Mouse (Mus musculus): ENCODE measurements at regions not wholly inside any gene's neighbourhood (a gene's known extent, or its start where the extent isn't known, plus 50 kb on each side); places are given as distances from the start of the nearest gene placed in this dataset.

DNA sequence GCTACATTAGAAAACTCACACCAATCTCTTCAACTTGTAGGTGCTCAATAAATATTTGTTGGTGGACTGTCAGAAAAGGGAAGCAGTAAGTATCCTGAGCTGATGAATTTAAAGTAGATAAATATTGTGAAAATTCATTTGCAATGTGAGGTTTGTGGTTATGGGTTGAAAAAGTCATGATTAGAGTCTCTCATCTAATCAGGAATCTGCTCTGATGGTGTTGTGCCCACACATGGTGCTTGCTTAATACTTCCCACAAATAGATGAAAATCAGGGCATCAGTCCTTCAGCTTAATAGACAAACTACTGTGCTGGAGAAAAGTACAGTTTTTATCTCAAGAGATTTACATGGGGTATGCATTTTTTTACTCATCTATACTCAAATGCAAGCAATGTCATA, 59.9 kb downstream of the S1pr1 start:
- DNase-seq (ENCODE audit: low spot score in 2 of 2) = no peak

DNA sequence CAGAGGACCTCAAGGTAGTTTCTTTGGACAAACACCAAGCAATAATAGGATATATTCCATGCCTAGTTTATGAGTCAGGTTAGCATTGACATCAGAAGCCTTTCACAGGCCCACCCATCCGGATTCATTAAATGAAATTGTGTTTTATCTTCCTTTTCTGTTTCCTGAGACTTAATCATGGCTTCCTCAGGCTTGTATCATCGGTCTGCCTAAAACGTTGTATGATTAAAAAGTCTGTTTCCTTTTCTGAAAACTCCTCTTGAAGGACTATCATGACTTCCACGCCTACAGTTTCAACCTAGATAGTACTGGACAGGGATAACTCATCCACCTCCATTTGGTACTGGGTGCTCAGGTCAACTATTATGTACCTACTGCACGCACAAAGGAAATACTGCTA, 62.6 kb downstream of the S1pr1 start:
- DNase-seq (ENCODE audit: low spot score in 2 of 2) = no peak

DNA sequence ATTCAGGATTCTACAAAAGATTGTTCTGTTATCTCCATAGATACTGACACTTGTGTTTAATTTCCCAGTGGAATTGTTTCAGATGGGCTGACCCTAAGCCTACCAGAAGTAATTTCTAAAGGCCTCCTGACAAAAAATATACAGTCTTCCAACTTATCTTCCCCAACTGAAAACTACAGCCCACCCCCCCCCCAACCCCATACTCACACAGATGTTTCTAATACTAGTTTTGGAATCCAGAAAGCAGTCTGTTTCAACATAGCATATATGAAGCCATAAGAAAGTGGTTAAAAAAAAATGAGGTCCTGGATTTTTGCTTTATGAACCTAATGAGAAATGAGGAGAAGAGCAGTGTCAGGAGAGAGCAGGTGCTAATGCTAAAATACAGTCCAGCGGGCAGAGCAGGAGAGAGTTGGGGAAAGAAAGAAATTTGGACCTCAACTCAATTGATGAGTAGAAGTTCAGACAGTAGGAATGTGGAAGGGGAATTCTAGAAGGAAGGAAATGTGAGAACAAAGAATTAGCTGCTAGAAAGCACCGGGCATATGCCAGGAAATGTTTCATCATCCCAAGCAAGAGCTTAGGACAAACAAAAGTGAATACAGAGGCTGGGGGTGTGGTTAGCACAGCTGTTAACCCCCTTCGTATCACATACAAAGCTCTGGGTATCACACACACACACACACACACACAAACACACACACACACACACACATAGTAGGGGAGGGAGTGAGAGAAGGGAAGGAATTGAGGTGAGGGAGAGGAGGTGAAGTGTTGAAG, 65.3 kb downstream of the S1pr1 start:
- no peak for DNase-seq (ENCODE audit: low spot score in 2 of 2)

- no peak for DNase-seq (ENCODE audit: low spot score in 2 of 2)
Measured at GRCm38 (mm10) chr3:115646993-115647392, 67.9 kb downstream of the S1pr1 start.

- DNase-seq (ENCODE audit: low spot score in 2 of 2) = no peak
Measured at GRCm38 (mm10) chr3:115644307-115644706, 70.6 kb downstream of the S1pr1 start.

- DNase-seq (ENCODE audit: low spot score in 2 of 2) = peak; percentile 64 to 71
Measured at GRCm38 (mm10) chr3:115642846-115643260, 72.0 kb downstream of the S1pr1 start.

- DNase-seq (ENCODE audit: low spot score in 2 of 2) = no peak
Measured at GRCm38 (mm10) chr3:115642001-115642845, 72.6 kb downstream of the S1pr1 start.

- no peak for DNase-seq (ENCODE audit: low spot score in 2 of 2)
Measured at GRCm38 (mm10) chr3:115641411-115641810, 73.5 kb downstream of the S1pr1 start.

DNA sequence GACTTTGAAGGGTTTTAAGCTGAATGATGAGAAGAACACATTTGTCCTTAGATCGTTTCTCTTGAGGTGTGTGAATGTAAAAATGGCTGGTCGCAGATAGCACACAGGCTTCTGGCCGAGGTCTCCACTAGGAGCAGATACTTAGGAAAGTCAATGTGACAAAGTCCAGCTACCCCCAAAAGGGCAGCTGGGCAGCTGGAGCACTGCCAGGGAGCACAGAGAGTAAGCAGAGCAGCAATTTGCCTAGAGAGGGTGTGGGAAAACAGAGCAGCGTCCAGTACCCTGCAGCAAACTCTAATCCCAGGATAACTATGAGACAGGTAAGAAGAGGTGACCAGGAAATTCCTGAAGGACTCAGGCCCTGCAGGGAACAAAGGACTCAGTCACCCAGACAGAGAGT, 79.4 kb downstream of the S1pr1 start:
- no peak for DNase-seq (ENCODE audit: low spot score in 2 of 2)

- DNase-seq (ENCODE audit: low spot score in 2 of 2) = no peak
Measured at GRCm38 (mm10) chr3:115635081-115635480, 79.8 kb downstream of the S1pr1 start.

DNA sequence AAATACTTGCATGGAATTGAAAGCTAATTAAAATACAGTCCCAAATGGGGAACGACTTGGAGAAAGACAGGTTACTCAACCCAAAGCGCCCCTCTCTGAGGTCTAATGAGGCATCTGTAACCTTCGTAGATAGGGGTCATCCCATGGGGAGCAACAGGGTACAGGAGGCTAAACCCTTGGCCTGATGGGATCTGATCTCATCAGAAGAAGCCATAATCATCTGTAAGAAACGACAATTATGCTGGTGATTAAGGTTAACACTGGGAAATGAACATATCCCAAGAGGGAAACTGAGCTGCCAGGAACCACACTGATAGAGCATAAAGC, 82.5 kb downstream of the S1pr1 start:
- no peak for DNase-seq (ENCODE audit: low spot score in 2 of 2)

- no peak for DNase-seq (ENCODE audit: low spot score in 2 of 2)
Measured at GRCm38 (mm10) chr3:115631573-115632416, 83.1 kb downstream of the S1pr1 start.

- DNase-seq (ENCODE audit: low spot score in 2 of 2) = no peak
Measured at GRCm38 (mm10) chr3:115622920-115623319, 92.0 kb downstream of the S1pr1 start.

DNA sequence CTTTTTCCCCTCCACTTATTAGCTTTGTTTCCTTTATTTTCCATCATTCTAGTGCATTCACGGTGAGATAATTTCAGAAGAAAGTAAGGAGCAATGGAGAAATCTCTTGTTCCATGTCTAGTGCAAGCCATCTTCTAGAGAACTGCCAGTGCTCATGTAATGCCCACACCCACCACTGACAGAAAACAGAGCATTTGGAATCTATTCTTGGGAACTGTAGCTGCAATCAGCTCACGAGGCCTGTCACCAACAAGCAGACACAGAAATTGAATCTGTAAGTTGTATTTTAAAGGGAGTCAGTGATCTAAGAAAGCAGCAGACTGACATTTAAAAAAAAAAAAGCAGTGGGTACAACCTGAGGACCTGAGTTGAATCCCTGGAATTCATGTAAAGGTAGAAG, 92.6 kb downstream of the S1pr1 start:
- DNase-seq (ENCODE audit: low spot score in 2 of 2) = no peak

DNA sequence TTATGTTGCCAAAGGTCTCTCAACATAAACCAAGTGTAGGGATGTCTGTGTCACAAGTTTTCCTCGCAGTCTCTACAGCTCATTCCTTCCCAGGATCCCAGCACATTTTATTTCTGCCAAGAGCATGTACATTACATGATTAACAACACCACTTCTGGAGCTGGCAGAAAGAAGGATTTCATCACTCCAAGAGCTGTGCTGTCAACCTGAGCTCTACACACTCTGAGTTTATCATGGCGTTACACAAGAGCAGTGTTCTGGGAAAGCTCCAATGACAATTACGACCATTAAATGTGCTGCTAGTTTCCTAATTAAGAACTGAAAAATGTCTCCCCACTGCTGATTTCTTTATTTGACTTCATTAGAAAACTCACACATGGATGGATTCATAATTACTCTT, 94.9 kb downstream of the S1pr1 start:
- no peak for DNase-seq (ENCODE audit: low spot score in 2 of 2)

DNA sequence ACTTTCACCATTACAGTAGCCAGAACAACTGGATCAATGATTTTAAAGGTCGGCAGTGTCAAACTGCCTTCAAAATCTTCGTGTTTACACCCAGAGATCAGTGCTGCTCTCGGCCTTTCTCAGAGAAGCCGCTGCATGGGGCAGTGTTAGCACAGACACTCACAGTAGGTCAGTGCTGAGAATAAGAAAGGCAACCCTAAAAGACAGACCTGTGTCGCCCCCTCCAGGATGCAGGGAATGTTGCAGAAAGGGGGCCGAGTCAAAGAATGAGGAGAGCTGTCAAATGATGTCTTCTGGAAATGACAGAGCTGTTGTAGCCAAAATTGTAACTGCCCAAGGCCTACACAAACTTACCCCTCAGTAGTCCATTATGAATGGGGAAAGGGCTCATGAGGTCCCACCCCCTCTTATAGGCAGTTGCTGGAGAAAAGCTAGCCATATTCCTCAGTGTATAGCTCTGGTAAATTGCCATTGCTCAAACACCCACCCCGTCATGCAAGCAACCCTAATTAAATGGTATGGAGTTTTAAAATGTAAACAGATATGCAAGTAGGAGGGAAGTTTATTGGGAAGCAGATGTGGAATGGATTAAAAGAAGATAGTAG, 98.8 kb downstream of the S1pr1 start:
- peak; percentile 31 to 36 for DNase-seq (ENCODE audit: low spot score in 2 of 2)

DNA sequence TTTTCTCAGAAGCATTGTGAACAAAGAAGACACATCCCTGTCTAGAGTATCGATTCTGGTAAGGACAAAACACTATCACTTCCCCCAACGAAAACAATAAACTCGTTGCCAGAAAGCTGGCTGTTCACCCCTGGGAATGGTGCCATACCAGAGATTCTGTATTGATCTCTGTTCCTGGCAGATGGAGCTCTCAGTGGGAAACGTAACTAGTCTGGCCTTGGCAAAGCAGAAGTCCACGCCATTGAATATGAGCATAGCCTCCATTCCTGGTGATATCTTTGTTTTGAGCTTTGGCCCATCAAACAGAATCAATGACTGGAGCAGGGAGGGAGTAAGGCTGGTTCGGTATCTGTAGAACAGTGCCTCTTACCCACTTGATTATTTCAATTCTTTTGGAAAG, 102.0 kb downstream of the S1pr1 start:
- DNase-seq (ENCODE audit: low spot score in 2 of 2) = no peak

DNA sequence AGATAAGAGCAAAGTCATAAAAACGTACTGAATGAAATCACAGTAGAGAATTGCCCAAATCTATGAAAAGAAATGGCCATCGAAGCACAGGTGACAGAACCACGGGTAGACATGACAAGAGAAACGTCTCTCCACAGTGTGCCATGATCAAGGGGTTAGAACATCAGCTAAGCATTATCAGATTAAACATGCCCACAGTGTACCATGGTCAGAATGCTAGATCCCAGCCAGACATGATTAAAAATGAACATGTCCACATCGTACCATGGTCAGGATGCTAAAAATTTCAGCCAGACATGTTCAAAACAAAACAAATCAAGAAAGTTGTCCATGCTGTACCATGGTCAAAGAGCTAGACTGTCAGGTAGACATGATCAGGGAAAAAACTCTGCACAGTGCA, 106.8 kb downstream of the S1pr1 start:
- no peak for DNase-seq (ENCODE audit: low spot score in 2 of 2)

DNA sequence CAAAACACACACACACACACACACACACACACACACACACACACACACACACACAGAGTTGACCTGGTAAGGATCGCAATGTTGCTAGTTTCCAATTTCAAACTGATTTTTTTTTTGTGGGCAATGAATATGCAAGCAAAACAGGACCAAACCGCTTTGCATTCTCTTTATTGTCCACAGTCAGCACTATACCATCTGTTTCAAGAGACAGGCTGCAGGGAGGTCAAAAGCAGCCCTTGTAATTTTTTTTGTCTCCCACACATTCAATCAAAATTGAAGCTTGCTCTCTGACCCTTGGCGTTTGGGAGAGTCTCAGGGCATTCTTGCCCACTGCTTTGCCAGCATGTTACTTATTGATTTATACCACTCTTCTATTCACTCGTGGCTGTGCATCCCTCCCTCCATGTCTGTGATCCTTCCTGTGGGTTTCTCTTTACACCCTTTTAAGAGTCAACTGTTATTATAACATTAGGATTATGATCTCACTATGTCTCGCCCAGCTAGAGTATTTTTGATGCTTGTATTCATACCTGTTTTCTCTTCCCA, 110.1 kb downstream of the S1pr1 start:
- no peak for DNase-seq (ENCODE audit: low spot score in 2 of 2)

- no peak for DNase-seq (ENCODE audit: low spot score in 2 of 2)
Measured at GRCm38 (mm10) chr3:115604267-115604666, 110.6 kb downstream of the S1pr1 start.

GRCm38 (mm10) chr3:115603803-115604202, 111.1 kb downstream of the S1pr1 start:
- DNase-seq (ENCODE audit: low spot score in 2 of 2) = no peak

GRCm38 (mm10) chr3:115599281-115599680, 115.6 kb downstream of the S1pr1 start:
- DNase-seq (ENCODE audit: low spot score in 2 of 2) = no peak
